Mouse (Mus musculus): ENCODE measurements around the gene Txnrd2.

The Txnrd2 gene

DNA sequence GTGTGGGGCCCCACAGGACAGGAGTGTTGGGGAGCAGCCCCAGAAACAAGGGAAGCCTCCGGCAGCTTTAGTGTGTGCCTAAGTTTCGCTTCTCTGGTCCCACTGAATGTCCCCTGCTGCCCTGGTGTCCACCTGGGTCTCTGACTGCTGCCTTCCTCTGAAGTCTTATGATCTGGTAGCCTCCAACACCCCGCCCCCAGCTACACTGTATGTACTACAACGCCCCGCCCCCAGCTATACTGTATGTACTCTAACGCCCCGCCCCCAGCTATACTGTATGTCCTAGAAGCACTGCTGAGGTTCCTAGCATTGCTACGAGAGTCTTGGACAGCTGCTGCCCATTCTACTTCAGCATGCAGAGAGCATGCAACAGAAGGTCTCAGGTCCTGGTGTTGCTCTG lies 46.8 kb downstream of the Txnrd2 start:
- in situ Hi-C loops (cut with MboI, MseI): no loop called here

DNA sequence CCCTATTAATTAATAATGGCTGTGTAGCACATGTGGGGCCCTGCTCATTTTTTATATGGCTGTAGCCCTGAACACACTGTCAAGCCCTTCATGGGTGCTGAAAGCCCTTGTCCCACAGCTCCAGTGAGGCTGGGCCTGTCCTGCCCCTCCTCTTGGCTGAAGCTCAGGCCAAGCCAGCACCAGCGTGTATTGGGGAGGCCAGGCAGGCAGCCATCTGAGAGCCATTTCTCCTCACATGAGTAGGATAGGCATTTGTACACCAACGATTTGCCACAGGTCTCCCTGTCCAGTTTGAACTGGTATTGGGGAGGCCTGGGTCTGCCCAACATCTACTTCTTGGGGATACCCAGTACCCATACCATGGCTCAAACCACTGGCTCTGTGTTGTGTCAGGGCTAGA lies 47.8 kb downstream of the Txnrd2 start:
- in situ Hi-C loops (cut with MboI, MseI): no loop called here

GRCm38 (mm10) chr16:18477996-18478395 lies 51.8 kb downstream of the Txnrd2 start:
- in situ Hi-C loops (cut with MboI, MseI): no loop called here

- in situ Hi-C loops (cut with MboI, MseI): no loop called here
Measured at GRCm38 (mm10) chr16:18479667-18480066, 53.5 kb downstream of the Txnrd2 start.

GRCm38 (mm10) chr16:18480933-18481485 lies 54.8 kb downstream of the Txnrd2 start:
- in situ Hi-C loops (cut with MboI, MseI): no loop called here

- in situ Hi-C loops (cut with MboI, MseI): no loop called here
Measured at GRCm38 (mm10) chr16:18482431-18482830, 56.2 kb downstream of the Txnrd2 start.

DNA sequence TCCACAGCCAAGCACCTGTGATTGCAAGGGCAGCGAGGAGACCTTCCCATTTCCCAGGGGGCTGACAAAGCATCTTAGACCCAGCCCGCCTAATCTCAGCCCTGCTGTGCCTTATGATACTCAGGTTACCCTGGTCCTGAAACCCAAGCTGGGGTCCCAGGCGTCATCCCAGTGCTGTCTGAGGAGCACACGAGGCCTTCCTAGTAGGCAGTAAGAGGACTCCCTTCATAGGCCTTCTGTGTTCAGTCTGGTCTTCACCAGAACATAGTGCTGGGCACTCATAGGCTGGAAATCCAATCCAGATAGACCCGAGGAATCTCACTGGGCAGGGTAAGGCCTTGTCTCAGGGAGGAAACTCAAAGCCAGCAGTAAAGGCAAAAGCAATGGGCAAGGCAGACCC lies 57.7 kb downstream of the Txnrd2 start:
- in situ Hi-C loops (cut with MboI, MseI): no loop called here

GRCm38 (mm10) chr16:18484386-18484785 lies 58.2 kb downstream of the Txnrd2 start:
- in situ Hi-C loops (cut with MboI, MseI): no loop called here

- in situ Hi-C loops (cut with MboI, MseI): no loop called here
Measured at GRCm38 (mm10) chr16:18484794-18485435, 58.7 kb downstream of the Txnrd2 start.

DNA sequence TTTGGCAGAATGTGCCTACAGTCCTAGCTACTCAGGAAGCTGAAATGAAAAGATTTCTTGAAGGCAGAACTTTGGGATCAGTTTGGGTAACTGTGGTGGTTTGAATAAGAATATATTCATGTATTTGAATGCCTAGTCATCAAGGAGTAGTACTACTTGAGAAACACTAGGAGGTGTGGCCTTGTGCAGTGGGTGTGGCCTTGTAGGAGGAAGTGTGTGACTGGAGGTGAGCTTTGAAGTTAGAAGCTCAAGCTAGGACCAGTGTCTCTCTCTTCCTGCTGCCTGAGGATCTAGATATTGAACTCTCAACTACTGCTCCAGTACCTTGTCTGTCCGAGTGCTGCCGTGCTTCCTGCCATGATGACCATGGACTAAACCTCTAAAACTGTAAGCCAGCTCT lies 59.9 kb downstream of the Txnrd2 start:
- in situ Hi-C loops (cut with MboI, MseI): no loop called here

- in situ Hi-C loops (cut with MboI, MseI): no loop called here
Measured at GRCm38 (mm10) chr16:18490281-18490680, 64.1 kb downstream of the Txnrd2 start.

GRCm38 (mm10) chr16:18490894-18491293 lies 64.7 kb downstream of the Txnrd2 start:
- in situ Hi-C loops (cut with MboI, MseI): no loop called here

DNA sequence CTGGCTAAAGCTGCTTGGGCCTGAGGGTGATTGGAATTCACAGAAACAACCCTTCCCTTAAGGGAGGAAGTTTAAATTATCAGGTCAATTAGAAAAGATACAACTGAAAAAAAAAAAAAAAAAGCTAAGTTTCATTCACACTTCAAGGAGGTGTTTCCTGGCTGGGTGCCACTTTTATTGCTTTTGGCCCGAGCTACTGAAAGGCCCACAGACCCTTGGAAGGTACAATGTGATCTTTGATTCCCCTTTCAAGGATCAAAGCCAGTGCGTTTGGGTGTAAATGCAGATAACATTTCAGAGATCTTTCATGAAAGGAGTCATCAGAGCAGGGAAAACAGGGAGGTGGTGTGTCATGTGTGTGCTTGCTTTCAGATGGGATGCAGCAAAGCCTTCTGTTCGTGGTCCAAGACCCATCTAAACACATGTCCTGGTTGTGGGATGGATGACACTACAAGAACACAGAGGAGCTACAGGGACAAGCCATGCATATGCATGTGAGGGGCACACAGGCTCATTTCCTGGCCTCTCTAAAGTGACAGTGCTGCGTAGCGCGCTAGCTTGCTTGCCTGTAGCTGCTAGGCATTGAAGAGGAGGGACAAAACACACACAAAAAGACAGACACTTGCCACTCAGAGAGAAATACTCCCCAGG lies 71.8 kb downstream of the Txnrd2 start:
- in situ Hi-C loops (cut with MboI, MseI): no loop called here

DNA sequence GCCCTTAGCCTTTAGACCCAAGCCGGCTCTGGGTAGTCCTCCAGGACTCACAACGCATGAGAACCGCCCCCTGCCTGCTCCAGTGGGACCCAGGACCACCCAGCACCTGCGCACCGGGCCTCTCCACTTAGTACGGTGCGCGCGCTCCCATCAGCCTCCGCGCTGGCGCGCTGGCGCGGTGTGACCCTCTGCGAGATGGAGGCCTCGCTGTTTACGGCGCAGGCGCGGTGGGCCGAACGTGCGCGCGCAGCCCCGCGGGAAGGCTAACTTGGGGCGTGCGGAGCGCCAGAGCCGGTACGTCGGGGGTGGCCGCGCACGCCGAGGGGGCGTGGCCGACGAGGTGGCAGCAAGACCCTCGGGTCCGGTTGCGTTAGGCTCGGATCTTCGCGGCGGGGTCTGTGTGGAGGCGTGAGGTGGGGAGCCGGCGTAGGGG lies 72.4 kb downstream of the Txnrd2 start, which contains the start of the genes Gnb1l and Rtl10:
Gnb1l (plus strand) TSS at position 156 of the 433 bp plus-strand sequence.
Rtl10 (plus strand) TSS at position 344 of the 433 bp plus-strand sequence.
- in situ Hi-C loops (cut with MboI, MseI): no loop called here

GRCm38 (mm10) chr16:18498996-18499395 lies 72.8 kb downstream of the Txnrd2 start:
- in situ Hi-C loops (cut with MboI, MseI): no loop called here

DNA sequence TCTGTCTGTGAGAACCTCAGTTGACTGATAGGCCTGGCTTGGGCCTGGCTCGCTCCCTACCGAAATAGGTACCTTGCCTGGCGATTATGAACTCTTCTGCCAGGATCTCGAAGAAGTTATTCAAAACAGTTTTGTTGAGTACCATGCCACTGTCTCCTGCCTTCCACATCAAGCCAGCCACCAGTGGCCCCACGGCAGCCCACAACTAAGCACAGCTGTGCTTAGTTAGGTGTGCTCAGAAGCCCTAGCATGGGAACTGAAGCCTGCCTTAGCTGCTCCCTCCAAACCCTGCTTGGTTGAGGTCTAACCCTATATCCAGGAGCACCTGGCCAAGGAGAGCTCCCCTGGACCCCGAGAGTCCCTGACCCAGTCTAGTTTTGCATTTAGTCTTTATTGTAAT lies 75.3 kb downstream of the Txnrd2 start:
- in situ Hi-C loops (cut with MboI, MseI): no loop called here

GRCm38 (mm10) chr16:18503566-18504342 lies 77.6 kb downstream of the Txnrd2 start:
- in situ Hi-C loops (cut with MboI, MseI): no loop called here

DNA sequence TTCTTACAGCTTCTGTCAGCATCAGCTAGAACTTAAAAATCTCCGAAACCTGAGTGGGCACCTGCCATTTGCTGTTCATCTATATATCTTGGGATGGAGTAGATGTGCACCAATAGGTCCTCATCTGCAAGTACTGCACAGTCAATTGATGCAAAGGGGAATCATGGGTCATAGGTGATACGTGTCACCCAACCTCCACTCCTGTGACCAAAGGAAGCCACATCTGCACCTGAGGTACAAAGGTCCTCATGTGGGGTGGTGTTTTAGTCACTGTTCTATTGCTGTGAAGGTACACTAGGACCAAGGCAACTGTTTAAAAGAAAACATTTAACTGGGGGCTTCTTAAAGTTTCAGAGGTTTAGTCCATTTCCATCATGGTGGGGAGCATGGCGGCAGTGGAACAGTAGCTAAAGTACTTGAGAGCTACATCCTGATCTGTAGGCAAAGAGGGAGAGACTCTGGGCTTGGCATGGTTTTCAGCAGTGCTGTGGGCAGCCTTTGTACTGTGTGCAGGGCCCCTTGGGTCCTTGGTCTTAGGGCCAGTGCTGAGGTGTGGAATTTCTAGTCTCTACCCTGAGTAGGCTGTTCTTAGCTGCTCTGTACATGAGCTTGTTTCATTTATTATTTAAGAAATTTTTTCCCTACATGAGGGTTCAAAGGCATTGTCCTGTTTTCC lies 80.5 kb downstream of the Txnrd2 start:
- in situ Hi-C loops (cut with MboI, MseI): no loop called here

GRCm38 (mm10) chr16:18507200-18507549 lies 81.0 kb downstream of the Txnrd2 start:
- in situ Hi-C loops (cut with MboI, MseI): no loop called here

DNA sequence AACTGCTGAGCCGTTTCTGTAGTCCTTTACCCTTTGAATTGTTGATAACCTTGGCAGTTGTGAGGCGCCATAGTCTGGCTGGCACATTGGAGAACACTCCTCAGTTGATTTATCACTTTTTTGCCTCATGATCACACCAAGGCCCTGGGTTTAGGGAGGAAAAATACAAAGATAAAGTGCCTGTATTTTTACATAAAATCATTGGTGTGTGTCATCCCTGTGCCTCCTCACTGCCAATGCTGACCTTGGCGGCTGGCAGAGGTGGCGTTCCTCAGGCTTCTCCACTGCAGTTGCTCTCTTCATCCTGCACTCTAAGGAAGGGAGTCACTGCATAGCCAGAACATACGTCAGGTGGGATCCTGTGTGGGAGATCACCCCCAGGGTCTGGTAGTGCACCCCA lies 85.6 kb downstream of the Txnrd2 start:
- in situ Hi-C loops (cut with MboI, MseI): no loop called here

GRCm38 (mm10) chr16:18513508-18513907 lies 87.3 kb downstream of the Txnrd2 start:
- in situ Hi-C loops (cut with MboI, MseI): no loop called here

GRCm38 (mm10) chr16:18518091-18518490 lies 91.9 kb downstream of the Txnrd2 start:
- in situ Hi-C loops (cut with MboI, MseI): no loop called here
